Mouse (Mus musculus): ENCODE results near the gene Bcl2l11.

DNA sequence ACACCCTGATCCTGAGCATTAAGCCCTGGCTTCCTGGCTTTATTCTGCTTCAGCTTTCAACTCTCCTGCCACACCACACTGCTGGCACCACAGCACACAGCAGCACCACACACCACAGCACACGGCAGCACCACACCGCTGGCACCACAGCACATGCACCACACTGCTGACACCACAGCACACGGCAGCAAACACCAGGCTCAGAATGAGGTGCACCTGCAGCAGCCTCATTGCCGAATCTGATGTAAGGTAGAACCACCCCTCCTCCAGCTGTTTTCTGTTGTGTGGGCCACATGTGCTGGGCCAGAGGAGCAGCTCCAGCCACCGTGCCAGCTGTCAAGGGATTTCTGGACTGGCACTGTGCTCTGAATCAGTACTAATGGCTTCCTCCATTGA is 30.2 kb downstream of the Bcl2l11 start:
- TF ChIP-seq CTCF (IDR thresholded peaks at IDR 0.05; ENCODE audit: control insufficient read depth, insufficient read depth, insufficient read length) (no peak), MAX (IDR thresholded peaks at IDR 0.05) (no peak), FOSL1 (IDR thresholded peaks at IDR 0.05; ENCODE audit: insufficient read depth, low read length, poor library complexity, severe bottlenecking) (no peak), CEBPB (IDR thresholded peaks at IDR 0.05; ENCODE audit: low read depth) (no peak), MYOG (IDR thresholded peaks at IDR 0.05; ENCODE audit: control insufficient read depth, extremely low read depth, insufficient read length) (no peak)
